In genomic region chr2:72841367-72841766, GRCm38 (mm10) we compare ENCODE assay signal across 11 mouse cellular contexts.
DNase-seq lines count a peak whose midpoint lies in the region; ATAC-seq and TF ChIP-seq lines count a peak whose summit lies in the region.
"Had no signal": no experiment of that assay in that cellular context is flagged by ENCODE, and none has a peak within 500 bp of the region (broad histone marks: within the 10 kb centered on the region; RNA-seq: fewer than 3 reads in every experiment).

No protein-coding gene starts in this region.

- no peak overlapping the region for H3K9ac ChIP-seq in neural tube, embryonic 13.5 days
- no peak overlapping the region for H3K9ac ChIP-seq in heart, embryonic 11.5 days (ENCODE audit: low read depth, low read length)
- no peak overlapping the region for H3K9ac ChIP-seq in limb, embryonic 14.5 days (ENCODE audit: low read depth, low read length, severe bottlenecking)
- H3K9ac ChIP-seq: embryonic facial prominence, embryonic 12.5 days had no signal

- H3K36me3 ChIP-seq in heart, embryonic 10.5 days, result no peaks in the 10 kb centered on the region
- no peaks in the 10 kb centered on the region for H3K36me3 ChIP-seq in neural tube, embryonic 13.5 days
- H3K36me3 ChIP-seq in heart, embryonic 11.5 days (ENCODE audit: control insufficient read depth, insufficient read depth, low read length), result no peaks in the 10 kb centered on the region
- H3K36me3 ChIP-seq in limb, embryonic 14.5 days (ENCODE audit: control insufficient read depth, insufficient read depth, low read length), result no peaks in the 10 kb centered on the region
- H3K36me3 ChIP-seq: embryonic facial prominence, embryonic 12.5 days had no signal

- TF ChIP-seq POLR2A in limb, embryonic 14.5 days (IDR thresholded peaks at IDR 0.05; ENCODE audit: borderline replicate concordance, extremely low read depth, insufficient read depth, insufficient read length), result no peak

- H3K9me3 ChIP-seq in heart, embryonic 10.5 days, result no peaks in the 10 kb centered on the region
- 0 out of 2 replicates have a peak, but pooled peaks cover 3% of the 10 kb centered on the region for H3K9me3 ChIP-seq in neural tube, embryonic 13.5 days
- H3K9me3 ChIP-seq in heart, embryonic 11.5 days (replicated peaks; ENCODE audit: control insufficient read depth, low read length), result no peaks in the 10 kb centered on the region
- 0 out of 2 replicates have a peak, but pooled peaks cover 7% of the 10 kb centered on the region for H3K9me3 ChIP-seq in limb, embryonic 14.5 days (ENCODE audit: control insufficient read depth, low read length)
- H3K9me3 ChIP-seq: embryonic facial prominence, embryonic 12.5 days had no signal

- H3K4me3 ChIP-seq in heart, embryonic 10.5 days, result no peak overlapping the region
- H3K4me3 ChIP-seq in neural tube, embryonic 13.5 days, result no peak overlapping the region
- H3K4me3 ChIP-seq in heart, embryonic 11.5 days (ENCODE audit: low read depth, low read length), result no peak overlapping the region
- no peak overlapping the region for H3K4me3 ChIP-seq in limb, embryonic 14.5 days (replicated peaks; ENCODE audit: low read length)
- H3K4me3 ChIP-seq: embryonic facial prominence, embryonic 12.5 days had no signal

- no peak for ATAC-seq in neural tube, embryonic 13.5 days (ENCODE audit: low read depth)
- ATAC-seq in heart, embryonic 11.5 days (replicated peaks; ENCODE audit: insufficient number of reproducible peaks, low FRiP score, low TSS enrichment), result peak; percentile 68
- ATAC-seq in limb, embryonic 14.5 days (ENCODE audit: low FRiP score, low read depth), result peak; percentile 80; the same call in 1 of the 2 replicates
- no peak for ATAC-seq in megakaryocyte, adult 5-6 weeks (ENCODE audit: poor library complexity, severe bottlenecking)

- peaks cover 3% of the 10 kb centered on the region; the same call in 1 of the 2 replicates for H3K4me1 ChIP-seq in heart, embryonic 10.5 days
- H3K4me1 ChIP-seq in neural tube, embryonic 13.5 days (replicated peaks), result peaks cover 17% of the 10 kb centered on the region; the same call in 1 of the 2 replicates
- peaks cover 5% of the 10 kb centered on the region; the same call in 1 of the 2 replicates for H3K4me1 ChIP-seq in heart, embryonic 11.5 days (ENCODE audit: control insufficient read depth, insufficient read depth, low read length)
- peaks cover 12% of the 10 kb centered on the region for H3K4me1 ChIP-seq in limb, embryonic 14.5 days (ENCODE audit: control insufficient read depth, insufficient read depth, low read length)
- H3K4me1 ChIP-seq: embryonic facial prominence, embryonic 12.5 days had no signal

- no peak overlapping the region for H3K27ac ChIP-seq in heart, embryonic 10.5 days
- peak overlapping the region; percentile 42; the same call in 1 of the 2 replicates for H3K27ac ChIP-seq in neural tube, embryonic 13.5 days (replicated peaks)
- H3K27ac ChIP-seq in heart, embryonic 11.5 days (ENCODE audit: low read depth, low read length), result no peak overlapping the region
- H3K27ac ChIP-seq in limb, embryonic 14.5 days (replicated peaks; ENCODE audit: low read depth, low read length), result peak overlapping the region; percentile 33
- H3K27ac ChIP-seq: embryonic facial prominence, embryonic 12.5 days had no signal

- peak; percentile 36 to 52 for DNase-seq in heart, adult 18-20 months
- no peak for DNase-seq in heart, embryonic 10.5 days (ENCODE audit: low spot score)
- DNase-seq in neural tube, embryonic 10.5 days (ENCODE audit: extremely low spot score, low spot score), result no peak
- peak; percentile 66 for DNase-seq in limb, embryonic 14.5 days (ENCODE audit: low spot score)
- no peak for DNase-seq in thymus, postnatal 4 days
- DNase-seq: adrenal gland, postnatal 10 days; cerebellum, adult 2 months had no signal

- no peaks in the 10 kb centered on the region; the same call in 1 of the 2 replicates for H3K27me3 ChIP-seq in heart, embryonic 10.5 days (ENCODE audit: insufficient read depth, poor library complexity, severe bottlenecking)
- no peaks in the 10 kb centered on the region for H3K27me3 ChIP-seq in neural tube, embryonic 13.5 days
- no peaks in the 10 kb centered on the region for H3K27me3 ChIP-seq in heart, embryonic 11.5 days (ENCODE audit: control insufficient read depth, insufficient read depth, low read length)
- H3K27me3 ChIP-seq in limb, embryonic 14.5 days (ENCODE audit: control insufficient read depth, insufficient read depth, low read length), result no peaks in the 10 kb centered on the region
- H3K27me3 ChIP-seq: embryonic facial prominence, embryonic 12.5 days had no signal

- 0 out of 2 replicates have a peak overlapping the region, but pooled peaks have one; percentile 0 for H3K4me2 ChIP-seq in neural tube, embryonic 13.5 days
- no peak overlapping the region for H3K4me2 ChIP-seq in heart, embryonic 11.5 days
- no peak overlapping the region for H3K4me2 ChIP-seq in limb, embryonic 14.5 days (replicated peaks; ENCODE audit: low read depth, low read length, severe bottlenecking)
- H3K4me2 ChIP-seq: embryonic facial prominence, embryonic 12.5 days had no signal

- WGBS in heart, embryonic 10.5 days, result 69% methylated on average over 5 of the region's 5 CpGs
- WGBS in neural tube, embryonic 13.5 days, result 55% methylated on average over 5 of the region's 5 CpGs
- WGBS in heart, embryonic 11.5 days (ENCODE audit: insufficient replicate concordance), result 66% methylated on average over 5 of the region's 5 CpGs
- WGBS in limb, embryonic 14.5 days, result 55% methylated on average over 5 of the region's 5 CpGs

Comparison
In these comparisons a context has a peak if more than half of its experiments do, and no peak if none do; other contexts are left out.
1. DNase-seq: peak in heart, adult 18-20 months (2 of 2) and limb, embryonic 14.5 days (single experiment); none in heart, embryonic 10.5 days (single experiment), neural tube, embryonic 10.5 days (single experiment) and thymus, postnatal 4 days (single experiment).
2. H3K27ac ChIP-seq: peak in neural tube, embryonic 13.5 days (single experiment) and limb, embryonic 14.5 days (single experiment); none in heart, embryonic 10.5 days (single experiment) and heart, embryonic 11.5 days (single experiment).
3. ATAC-seq: peak in heart, embryonic 11.5 days (single experiment) and limb, embryonic 14.5 days (single experiment); none in neural tube, embryonic 13.5 days (single experiment) and megakaryocyte, adult 5-6 weeks (single experiment).